Comparison of ENCODE assay signal across 9 mouse cellular contexts in genomic region chr9:106112770-106113423, GRCm38 (mm10). TPM values are rescaled to one million over a fixed set of nuclear protein-coding genes. Genes with fewer than 3 reads are reported as not detected.
DNase-seq lines count a peak whose midpoint lies in the region; ATAC-seq and TF ChIP-seq lines count a peak whose summit lies in the region.
"Had no signal": no experiment of that assay in that cellular context is flagged by ENCODE, and none has a peak within 500 bp of the region (broad histone marks: within the 10 kb centered on the region; RNA-seq: fewer than 3 reads in every experiment).

No protein-coding gene starts in this region.

- H3K9ac ChIP-seq in lung, postnatal 0 days (replicated peaks; ENCODE audit: low read depth), result no peak overlapping the region
- H3K9ac ChIP-seq: heart, embryonic 15.5 days had no signal

- no peak for TF ChIP-seq EP300 in lung, postnatal 0 days (IDR thresholded peaks at IDR 0.05)

- ATAC-seq in lung, postnatal 0 days, result peak; percentile 28; the same call in 1 of the 2 replicates

- H3K4me3 ChIP-seq in lung, postnatal 0 days (ENCODE audit: low read depth, low read length), result no peak overlapping the region
- H3K4me3 ChIP-seq: heart, embryonic 15.5 days had no signal

- H3K4me1 ChIP-seq in lung, postnatal 0 days (ENCODE audit: insufficient read depth, low read depth, low read length), result no peaks in the 10 kb centered on the region
- H3K4me1 ChIP-seq: heart, embryonic 15.5 days had no signal

- peak; percentile 92 for TF ChIP-seq CTCF in lung, postnatal 0 days (IDR thresholded peaks at IDR 0.05)

- H3K36me3 ChIP-seq in lung, postnatal 0 days (ENCODE audit: insufficient read depth, low read length), result no peaks in the 10 kb centered on the region
- H3K36me3 ChIP-seq: heart, embryonic 15.5 days had no signal

- no peak overlapping the region for H3K4me2 ChIP-seq in lung, postnatal 0 days (replicated peaks; ENCODE audit: low read depth, low read length)
- H3K4me2 ChIP-seq: heart, embryonic 15.5 days had no signal

- H3K27me3 ChIP-seq in lung, postnatal 0 days (replicated peaks; ENCODE audit: insufficient read depth, low read length), result no peaks in the 10 kb centered on the region

- no peaks in the 10 kb centered on the region for H3K9me3 ChIP-seq in lung, postnatal 0 days (ENCODE audit: low read length)
- H3K9me3 ChIP-seq: heart, embryonic 15.5 days had no signal

- intact Hi-C loops in heart, postnatal 10 days (cut with DNase I), result loop anchor here (2.0 to 10.0 kb wide), 2 partner anchors 248 to 418 kb away; no protein-coding TSS in a partner anchor

- H3K27ac ChIP-seq in lung, postnatal 0 days (ENCODE audit: low read length), result no peak overlapping the region
- H3K27ac ChIP-seq: heart, embryonic 15.5 days had no signal

- WGBS in large intestine, adult 2 months, result 29% methylated on average over 10 of the region's 10 CpGs
- 28% methylated on average over 10 of the region's 10 CpGs for WGBS in lung, postnatal 0 days

- DNase-seq in CD8-positive naive resting alpha-beta T cell, adult 2 months (ENCODE audit: low read depth in 2 of 2, low spot score in 2 of 2), result peak; percentile 41 to 59
- peak; percentile 21 for DNase-seq in adrenal gland, adult 8-10 months
- DNase-seq in embryo, embryonic 11.5 days (ENCODE audit: low read depth, low spot score), result peak; percentile 64
- DNase-seq in heart, postnatal 10 days, result peak; percentile 73 to 85
- DNase-seq in large intestine, adult 2 months (ENCODE audit: low read depth, low spot score), result peak; percentile 16
- peak; percentile 82 for DNase-seq in lung, postnatal 0 days (ENCODE audit: low spot score)
- peak; percentile 56 for DNase-seq in retina, postnatal 7 days (ENCODE audit: low read depth, low spot score)
- DNase-seq in urinary bladder, adult 2 months (ENCODE audit: low spot score), result peak; percentile 37

RNA-seq across cellular contexts. Expression of gene Col6a4, which starts 16.3 kb away (rescaled TPM):
- 1 to 10 TPM in 1 of 4 experiments, under 1 TPM in 3; 0.11 to 1.2 (median 0.58) TPM for total RNA-seq in adrenal gland, adult 8-10 months (2022)
- total RNA-seq in heart, postnatal 10 days (2021), result under 1 TPM; 0.02 to 0.05 TPM
- 19.4 and 21.8 TPM in 2 replicates for polyA plus RNA-seq in large intestine, adult 2 months (2012; rRNA removed)
- polyA plus RNA-seq in lung, postnatal 0 days (2015; fragmentation: Nextera tagmentation; extraction: Ambion mirVana), result 0.81 and 0.93 TPM in 2 replicates
- 1.3 and 1.4 TPM in 2 replicates for polyA plus RNA-seq in urinary bladder, adult 2 months (2012; rRNA removed)

RNA-seq across cellular contexts. Expression of gene Glyctk, which starts 45.0 kb away (rescaled TPM):
- 1 to 10 TPM; 1.9 to 5.4 (median 3.0) TPM for total RNA-seq in adrenal gland, adult 8-10 months (2022)
- 1 to 10 TPM; 1.7 to 1.8 TPM for total RNA-seq in heart, postnatal 10 days (2021)
- 6.7 and 15.6 TPM in 2 replicates for polyA plus RNA-seq in large intestine, adult 2 months (2012; rRNA removed)
- polyA plus RNA-seq in lung, postnatal 0 days (2015; fragmentation: Nextera tagmentation; extraction: Ambion mirVana), result 0.67 and 0.71 TPM in 2 replicates
- 1.1 and 1.5 TPM in 2 replicates for polyA plus RNA-seq in urinary bladder, adult 2 months (2012; rRNA removed)

RNA-seq across cellular contexts. Expression of gene Wdr82, which starts 57.8 kb away (rescaled TPM):
- total RNA-seq in adrenal gland, adult 8-10 months (2022), result 100 to 1,000 TPM in 2 of 4 experiments, 10 to 100 TPM in 2; 64.6 to 102 (median 99.7) TPM
- total RNA-seq in heart, postnatal 10 days (2021), result 10 to 100 TPM; 72.2 to 81.4 TPM
- polyA plus RNA-seq in large intestine, adult 2 months (2012; rRNA removed), result 48.0 and 56.3 TPM in 2 replicates
- 11.3 and 13.2 TPM in 2 replicates for polyA plus RNA-seq in lung, postnatal 0 days (2015; fragmentation: Nextera tagmentation; extraction: Ambion mirVana)
- 67.9 and 72.1 TPM in 2 replicates for polyA plus RNA-seq in urinary bladder, adult 2 months (2012; rRNA removed)

Comparison
In these comparisons a context has a peak if more than half of its experiments do, and no peak if none do; other contexts are left out.
1. DNase-seq: peak in every context shown above with its lines; median percentile 82 in lung, postnatal 0 days; 79 in heart, postnatal 10 days; 64 in embryo, embryonic 11.5 days; 56 in retina, postnatal 7 days; 50 in CD8-positive naive resting alpha-beta T cell, adult 2 months; 37 in urinary bladder, adult 2 months; 21 in adrenal gland, adult 8-10 months; 16 in large intestine, adult 2 months.